Mouse (Mus musculus): ENCODE results near the gene Rgl3.
A peak's percentile ranks its signal among the peaks of the same experiment; 100 is the strongest.

DNA sequence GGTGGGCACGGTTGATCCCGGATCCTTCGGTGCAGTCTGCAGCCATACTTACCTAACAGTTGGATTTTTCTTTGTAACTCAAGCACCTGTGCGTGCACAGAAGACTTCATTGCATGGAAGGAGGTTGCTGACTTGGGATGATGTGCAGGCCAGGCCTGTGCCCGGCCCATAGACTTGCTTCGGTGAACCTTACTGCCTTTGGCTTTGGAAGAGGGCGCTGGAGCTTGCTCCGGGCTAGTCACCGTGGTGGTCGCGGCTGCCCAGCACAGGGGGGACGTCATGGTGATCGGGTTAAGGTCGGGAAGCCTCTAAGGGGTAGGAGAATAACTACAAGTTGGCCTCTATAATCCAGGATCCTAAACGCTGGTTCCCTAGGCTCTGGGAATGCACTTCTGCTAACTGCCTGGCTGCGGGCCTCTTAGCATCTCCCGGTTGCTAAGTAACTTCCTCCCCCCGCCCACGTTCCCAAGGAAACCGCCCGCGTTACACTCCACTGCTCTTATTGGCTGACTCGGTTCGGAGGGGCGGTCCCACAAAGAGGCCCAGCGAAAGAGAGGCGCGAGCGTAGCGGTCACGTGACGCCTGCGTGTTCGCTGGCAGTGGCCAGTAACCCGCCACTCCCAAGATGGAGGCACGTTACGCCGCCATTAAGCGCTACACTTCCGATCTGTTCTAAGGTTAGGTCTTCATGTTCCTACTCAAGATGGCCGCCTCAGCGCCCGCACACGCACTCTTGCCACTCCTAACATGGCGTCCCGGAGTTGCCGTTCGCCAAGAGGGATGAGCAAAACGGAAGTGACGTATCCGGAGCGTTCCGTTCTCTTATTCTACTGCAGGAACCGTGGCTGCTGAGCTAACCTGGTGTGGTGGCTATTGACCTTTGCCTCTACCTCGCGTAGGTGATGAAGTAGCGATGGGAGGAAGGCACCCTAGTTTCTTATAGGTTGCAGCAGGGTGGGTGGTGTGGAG, 13.2 kb upstream of the Rgl3 start, which contains the start of the genes Ccdc151 and Prkcsh:
- peak; percentile 62; the same call in 1 of the 2 replicates for TF ChIP-seq POLR2A (IDR thresholded peaks at IDR 0.05; ENCODE audit: extremely low read depth, insufficient read depth, low read length)
- no peak for TF ChIP-seq CTCF (IDR thresholded peaks at IDR 0.05; ENCODE audit: low read depth, low read length)
